Mouse (Mus musculus): ENCODE results near the gene Rnf224. TPM values are rescaled to one million over a fixed set of nuclear protein-coding genes. Genes with fewer than 3 reads are reported as not detected.

The Rnf224 gene
- total and polyA plus RNA-seq, 3 experiments: not detected

DNA sequence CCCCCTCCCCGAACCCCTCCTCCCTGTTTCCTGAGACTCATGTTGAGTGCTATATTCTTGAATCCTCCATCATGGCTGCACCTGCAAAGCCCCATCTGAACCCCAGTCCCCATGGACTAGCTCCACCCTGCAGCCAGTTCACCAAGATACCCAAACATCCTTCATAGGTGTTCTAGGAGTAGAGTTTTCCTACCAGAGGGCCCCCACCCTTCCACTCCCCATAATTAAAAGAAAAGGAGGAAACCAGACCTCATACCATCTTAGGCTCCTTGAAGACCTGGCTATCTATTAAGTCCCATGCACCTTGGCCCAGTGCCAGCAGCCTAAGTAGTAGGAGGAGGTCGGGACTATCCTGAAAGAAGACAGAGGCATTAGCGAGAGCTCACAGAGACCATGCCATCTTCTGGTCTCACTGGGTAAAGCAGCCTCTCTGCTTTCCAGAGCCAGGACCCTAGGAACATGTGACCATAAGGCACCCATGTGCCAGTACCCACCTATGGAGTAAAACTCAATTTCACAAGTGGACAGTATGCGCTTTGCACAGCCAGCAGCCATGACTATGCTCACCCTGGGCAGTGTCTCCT, 32.9 kb downstream of the Rnf224 start:
- intact Hi-C loops (cut with DNase I): no loop called here

GRCm38 (mm10) chr2:25200631-25201030, 36.0 kb downstream of the Rnf224 start:
- Histone ChIP-seq H3K27ac (no peak overlapping the region), H3K9ac (ENCODE audit: low read depth, low read length) (no peak overlapping the region), H3K79me2 (replicated peaks; ENCODE audit: control insufficient read depth, insufficient read depth, low read length) (no peaks in the 10 kb centered on the region), H3K36me3 (ENCODE audit: control insufficient read depth, insufficient read depth, low read length) (no peaks in the 10 kb centered on the region), H3K4me1 (ENCODE audit: control insufficient read depth, insufficient read depth, low read length) (peaks cover 3% of the 10 kb centered on the region; the same call in 1 of the 2 replicates), H3K4me3 (no peak overlapping the region), H3K27me3 (ENCODE audit: control insufficient read depth, insufficient read depth, low read length) (no peaks in the 10 kb centered on the region)
- WGBS: 90% methylated on average over 2 of the region's 2 CpGs
- intact Hi-C loops (cut with DNase I): no loop called here
- no peak for DNase-seq
- TF ChIP-seq EP300 (IDR thresholded peaks at IDR 0.05; ENCODE audit: insufficient read depth, low read depth, low read length) (no peak), CTCF (IDR thresholded peaks at IDR 0.05) (no peak), POLR2A (IDR thresholded peaks at IDR 0.05; ENCODE audit: insufficient read depth, low read depth, low read length) (no peak)

More for the DNA sequence above, 32.9 kb downstream of the Rnf224 start:
- WGBS: 47% methylated on average over 4 of the region's 4 CpGs
- Histone ChIP-seq H3K9ac (ENCODE audit: low read depth, low read length) (no peak overlapping the region), H3K27ac (no peak overlapping the region), H3K79me2 (replicated peaks; ENCODE audit: control insufficient read depth, insufficient read depth, low read length) (no peaks in the 10 kb centered on the region), H3K36me3 (ENCODE audit: control insufficient read depth, insufficient read depth, low read length) (no peaks in the 10 kb centered on the region), H3K27me3 (ENCODE audit: control insufficient read depth, insufficient read depth, low read length) (no peaks in the 10 kb centered on the region), H3K4me3 (no peak overlapping the region), H3K4me1 (ENCODE audit: control insufficient read depth, insufficient read depth, low read length) (no peaks in the 10 kb centered on the region)
- DNase-seq: no peak
- TF ChIP-seq CTCF (IDR thresholded peaks at IDR 0.05) (peak; percentile 44), POLR2A (IDR thresholded peaks at IDR 0.05; ENCODE audit: insufficient read depth, low read depth, low read length) (no peak)

GRCm38 (mm10) chr2:25197946-25198345, 38.6 kb downstream of the Rnf224 start:
- Histone ChIP-seq H3K4me3 (no peak overlapping the region), H3K9ac (ENCODE audit: low read depth, low read length) (no peak overlapping the region), H3K36me3 (ENCODE audit: control insufficient read depth, insufficient read depth, low read length) (no peaks in the 10 kb centered on the region), H3K79me2 (replicated peaks; ENCODE audit: control insufficient read depth, insufficient read depth, low read length) (no peaks in the 10 kb centered on the region), H3K27me3 (ENCODE audit: control insufficient read depth, insufficient read depth, low read length) (no peaks in the 10 kb centered on the region), H3K27ac (peak overlapping the region; percentile 95), H3K4me1 (ENCODE audit: control insufficient read depth, insufficient read depth, low read length) (peaks cover 20% of the 10 kb centered on the region)
- no peak for DNase-seq
- intact Hi-C loops (cut with DNase I): no loop called here
- TF ChIP-seq EP300 (IDR thresholded peaks at IDR 0.05; ENCODE audit: insufficient read depth, low read depth, low read length) (no peak), CTCF (IDR thresholded peaks at IDR 0.05) (no peak), POLR2A (IDR thresholded peaks at IDR 0.05; ENCODE audit: insufficient read depth, low read depth, low read length) (no peak)

DNA sequence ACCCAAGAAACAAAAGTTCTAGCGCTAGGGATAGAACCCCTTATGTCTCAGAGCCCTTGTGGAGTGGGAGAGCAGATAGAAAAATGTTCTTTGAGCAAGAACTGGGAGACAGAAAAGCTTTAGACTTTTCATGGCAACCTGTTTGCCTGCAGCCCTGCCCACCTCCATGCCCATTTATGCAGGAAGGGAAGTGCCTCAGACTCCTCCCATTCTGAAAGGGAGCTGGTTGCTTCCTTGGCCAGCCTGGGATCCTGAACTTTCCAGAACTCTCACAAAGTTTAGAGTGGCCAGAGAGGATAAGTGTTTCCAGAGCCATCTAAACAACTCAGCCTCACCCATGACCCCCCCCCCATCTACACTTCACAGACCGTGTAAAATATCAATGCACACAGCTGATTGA, 39.4 kb downstream of the Rnf224 start:
- Histone ChIP-seq H3K4me1 (ENCODE audit: control insufficient read depth, insufficient read depth, low read length) (peaks cover 20% of the 10 kb centered on the region), H3K27me3 (ENCODE audit: control insufficient read depth, insufficient read depth, low read length) (no peaks in the 10 kb centered on the region), H3K79me2 (replicated peaks; ENCODE audit: control insufficient read depth, insufficient read depth, low read length) (no peaks in the 10 kb centered on the region), H3K27ac (peak overlapping the region; percentile 95), H3K4me3 (peak overlapping the region; percentile 30), H3K36me3 (ENCODE audit: control insufficient read depth, insufficient read depth, low read length) (no peaks in the 10 kb centered on the region), H3K9ac (ENCODE audit: low read depth, low read length) (no peak overlapping the region)
- DNase-seq: peak in 1 of 2 experiments; percentile 41
- 25% methylated on average over 2 of the region's 2 CpGs for WGBS
- TF ChIP-seq EP300 (IDR thresholded peaks at IDR 0.05; ENCODE audit: insufficient read depth, low read depth, low read length) (no peak), POLR2A (IDR thresholded peaks at IDR 0.05; ENCODE audit: insufficient read depth, low read depth, low read length) (no peak), CTCF (IDR thresholded peaks at IDR 0.05) (no peak)
- intact Hi-C loops (cut with DNase I): no loop called here

DNA sequence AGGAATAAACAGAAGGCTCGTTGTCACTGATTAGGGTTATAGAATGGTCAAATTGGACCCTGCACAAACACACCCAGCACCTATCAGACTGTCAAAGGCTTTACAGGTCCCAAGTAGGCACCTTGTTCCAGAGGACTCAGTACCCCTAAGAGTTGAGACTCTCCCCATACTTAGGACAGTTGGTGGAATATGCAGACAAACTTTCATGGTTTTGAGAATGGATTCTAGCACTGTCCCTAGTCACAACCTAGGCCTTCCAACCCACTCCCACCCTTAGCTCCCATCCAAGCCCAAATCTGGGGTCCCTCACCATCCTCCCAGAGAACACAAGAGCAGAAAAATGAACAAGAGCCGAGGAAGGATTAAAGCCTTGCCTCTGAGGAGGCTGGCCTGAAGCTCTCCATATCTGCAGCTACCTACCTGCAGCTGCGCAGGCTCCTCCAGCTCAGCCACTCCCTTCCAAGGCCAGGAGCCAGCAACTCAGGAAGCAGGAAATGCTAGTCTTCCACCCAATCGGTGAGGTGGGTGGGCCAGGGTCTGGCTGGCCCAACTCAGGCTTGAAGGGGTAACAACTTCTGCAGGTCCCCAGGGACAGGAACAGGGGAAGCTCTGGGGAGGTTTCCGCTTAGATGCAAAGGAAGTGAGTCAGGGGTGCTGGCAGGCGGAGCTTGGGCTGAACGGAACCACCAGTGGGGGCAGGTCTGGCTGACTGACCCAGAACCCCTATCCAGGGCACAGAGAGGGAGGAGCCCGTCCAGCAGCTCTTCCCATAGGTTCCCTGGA, 40.2 kb downstream of the Rnf224 start, which contains the start of gene Tor4a:
Gene Tor4a (minus strand): TSS at position 715 of the 783 bp plus-strand sequence.
- Histone ChIP-seq H3K27me3 (ENCODE audit: control insufficient read depth, insufficient read depth, low read length) (no peaks in the 10 kb centered on the region), H3K36me3 (ENCODE audit: control insufficient read depth, insufficient read depth, low read length) (no peaks in the 10 kb centered on the region), H3K27ac (peak within 1 kb of the TSS; percentile 95), H3K79me2 (replicated peaks; ENCODE audit: control insufficient read depth, insufficient read depth, low read length) (no peaks in the 10 kb centered on the region), H3K4me1 (ENCODE audit: control insufficient read depth, insufficient read depth, low read length) (peaks cover 20% of the 10 kb centered on the region), H3K9ac (ENCODE audit: low read depth, low read length) (peak within 1 kb of the TSS; percentile 51), H3K4me3 (peak within 1 kb of the TSS; percentile 52)
- 18% methylated on average over 8 of the region's 8 CpGs for WGBS
- intact Hi-C loops (cut with DNase I): loop anchor here (1.0 kb wide), 2 partner anchors 16 to 29 kb away; partner anchors contain the start of gene Nrarp
- DNase-seq: peak; percentile 85 to 93
- no peak for TF ChIP-seq CTCF (IDR thresholded peaks at IDR 0.05)
- peak; percentile 88 for TF ChIP-seq EP300 (IDR thresholded peaks at IDR 0.05; ENCODE audit: insufficient read depth, low read depth, low read length)
- peak; percentile 87 for TF ChIP-seq POLR2A (IDR thresholded peaks at IDR 0.05; ENCODE audit: insufficient read depth, low read depth, low read length)

All from heart, adult 2 months (tissue).